Mouse (Mus musculus) hematopoietic stem cell, adult 5-6 weeks (primary cell): Measurements from ENCODE around the gene Zik1. TPM values are rescaled to one million over a fixed set of nuclear protein-coding genes. Genes with fewer than 3 reads are reported as not detected.
A peak's percentile ranks its signal among the peaks of the same experiment; 100 is the strongest.

Source experiments
- ATAC-seq, 2 experiments: fragments of 125-278 bp in 1 of 2; replicated peaks in 1 of 2; 2 replicates each; pipeline ENCODE4 v1.8.0; 2016 to 2017; ENCODE audit warnings: inconsistent platforms in 2 of 2, mild to moderate bottlenecking in 2 of 2, moderate number of reproducible peaks in 2 of 2, low read depth in 1 of 2, moderate TSS enrichment in 1 of 2; ENCODE audit not compliant: low FRiP score in 2 of 2, poor library complexity in 2 of 2, severe bottlenecking in 2 of 2, insufficient read depth in 1 of 2, low TSS enrichment in 1 of 2
- total RNA-seq: library from RNA; stranded (forward); fragments of 172-1452, 232-1000 nt; gene quantifications from 2 replicates; pipeline ENCODE4 v1.2.3, GENCODE M21; 2017

Zik1 gene
- total RNA-seq: 6.8 and 7.8 TPM in 2 replicates

GRCm38 (mm10) chr7:10494786-10495521 is at the start of gene Zik1:
Zik1 (minus strand) TSS chr7:10495394.
- peak; percentile 99 to 100 for ATAC-seq

- ATAC-seq: no peak
Measured at GRCm38 (mm10) chr7:10495578-10495977, 384 bp upstream of the Zik1 start.

- no peak for ATAC-seq
Measured at GRCm38 (mm10) chr7:10480588-10481233, 14.5 kb downstream of the Zik1 start.

- ATAC-seq: no peak
Measured at GRCm38 (mm10) chr7:10479813-10480212, 15.4 kb downstream of the Zik1 start.

DNA sequence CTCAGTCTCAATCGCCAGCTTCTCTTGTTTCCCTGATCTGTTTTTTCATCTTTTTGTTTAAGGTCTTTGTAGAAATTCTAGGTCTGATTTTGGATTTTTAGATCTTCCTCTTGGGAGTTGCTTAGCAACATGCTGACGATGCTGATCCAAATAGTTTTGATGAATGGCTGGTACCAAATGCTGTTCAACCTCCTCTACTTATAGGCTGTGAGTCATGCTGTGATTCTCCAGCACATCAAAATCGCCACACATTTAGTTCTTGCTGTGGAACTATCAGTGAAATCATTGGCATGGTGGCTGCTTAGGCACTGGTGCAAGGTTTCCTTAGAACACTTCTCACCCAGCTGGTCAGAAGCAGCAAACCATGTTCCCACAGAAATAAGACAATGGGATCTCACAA is 37.0 kb downstream of the Zik1 start:
- ATAC-seq: no peak

DNA sequence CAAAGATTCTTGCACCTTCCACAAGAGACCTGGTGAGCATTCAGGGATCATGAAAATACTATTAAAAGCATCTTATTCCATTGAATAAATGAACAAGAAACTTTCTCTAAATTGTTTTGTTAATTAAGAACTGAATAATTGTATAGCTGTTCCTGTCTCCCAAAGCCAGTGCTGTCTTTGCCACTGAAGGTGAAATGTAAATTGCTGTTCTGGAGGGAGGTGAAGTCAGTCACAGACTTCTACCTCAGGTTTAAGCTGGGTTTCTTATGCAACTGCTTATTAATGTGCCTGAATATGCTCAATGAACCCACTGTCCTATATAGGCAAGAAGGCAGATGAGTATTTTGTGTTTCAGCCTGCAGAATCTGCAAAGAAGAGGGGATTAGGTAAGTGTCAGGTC is 52.2 kb downstream of the Zik1 start, which contains the start of gene Vmn1r67:
Gene Vmn1r67, plus strand, starts transcription at position 301 of the 400 bp plus-strand sequence.
- no peak for ATAC-seq

Other genes with a start within 250 kb of the Zik1 start
- gene Vmn1r66, start 217.4 kb downstream of the Zik1 start, total RNA-seq: not detected in 2 replicates
- not detected in 2 replicates for gene Vmn1r67, start 52.1 kb downstream of the Zik1 start, total RNA-seq
- not detected in 2 replicates for gene Vmn1r68, start 63.1 kb upstream of the Zik1 start, total RNA-seq
- not detected in 2 replicates for gene Vmn1r69, start 118.3 kb upstream of the Zik1 start, total RNA-seq
- gene Vmn1r70, start 136.1 kb upstream of the Zik1 start, total RNA-seq: not detected in 2 replicates
- gene Nlrp4b, start 192.4 kb upstream of the Zik1 start, total RNA-seq: not detected in 2 replicates